Mouse (Mus musculus) inflammation-experienced regulatory T-cells, adult 6 months (primary cell): ENCODE measurements at regions not wholly inside any gene's neighbourhood (a gene's known extent, or its start where the extent isn't known, plus 50 kb on each side); places are given as distances from the start of the nearest gene placed in this dataset.

Experiments
- ATAC-seq: one replicate; pipeline ENCODE4 v1.8.0; 2017

GRCm38 (mm10) chr14:120831847-120832613 is 79.0 kb upstream of the Ipo5 start:
- ATAC-seq = peak; percentile 95

- ATAC-seq = no peak
Observed at GRCm38 (mm10) chr14:120834821-120835220, 76.2 kb upstream of the Ipo5 start.

- no peak for ATAC-seq
Observed at GRCm38 (mm10) chr14:120835758-120836157, 75.3 kb upstream of the Ipo5 start.

- ATAC-seq = no peak
Observed at GRCm38 (mm10) chr14:120836535-120837316, 74.3 kb upstream of the Ipo5 start.

GRCm38 (mm10) chr14:120840900-120841299 is 70.1 kb upstream of the Ipo5 start:
- no peak for ATAC-seq

- ATAC-seq = no peak
Observed at GRCm38 (mm10) chr14:120841311-120841710, 69.7 kb upstream of the Ipo5 start.

- no peak for ATAC-seq
Observed at GRCm38 (mm10) chr14:120845172-120845571, 65.9 kb upstream of the Ipo5 start.

- ATAC-seq = no peak
Observed at GRCm38 (mm10) chr14:120846073-120846850, 64.8 kb upstream of the Ipo5 start.

GRCm38 (mm10) chr14:120847006-120847405 is 64.0 kb upstream of the Ipo5 start:
- ATAC-seq = no peak

- ATAC-seq = no peak
Observed at GRCm38 (mm10) chr14:120848083-120848951, 62.7 kb upstream of the Ipo5 start.

- ATAC-seq = no peak
Observed at GRCm38 (mm10) chr14:120849159-120849558, 61.9 kb upstream of the Ipo5 start.

- no peak for ATAC-seq
Observed at GRCm38 (mm10) chr14:120853643-120854042, 57.4 kb upstream of the Ipo5 start.

- no peak for ATAC-seq
Observed at GRCm38 (mm10) chr14:120854559-120854958, 56.5 kb upstream of the Ipo5 start.

- ATAC-seq = no peak
Observed at GRCm38 (mm10) chr14:120855181-120855580, 55.8 kb upstream of the Ipo5 start.
